Mouse (Mus musculus) G1E (cell line): Measurements from ENCODE around the gene Hivep3.

Experiments
- CTCF ChIP-seq: IDR thresholded peaks from 2 replicates; pipeline ENCODE4 v1.5.1; 2012; ENCODE audit warnings: low read depth, low read length, inconsistent platforms, mixed read lengths
- POLR2AphosphoS5 ChIP-seq: IDR thresholded peaks from 2 replicates; pipeline ENCODE4 v1.6.1; 2012; ENCODE audit warnings: low read depth, low read length, inconsistent platforms; ENCODE audit not compliant: insufficient replicate concordance
- TAL1 ChIP-seq: conservative IDR thresholded peaks from 2 replicates; pipeline ENCODE4 v1.6.1; 2012; ENCODE audit warnings: low read depth, low read length, inconsistent platforms, mixed read lengths

DNA sequence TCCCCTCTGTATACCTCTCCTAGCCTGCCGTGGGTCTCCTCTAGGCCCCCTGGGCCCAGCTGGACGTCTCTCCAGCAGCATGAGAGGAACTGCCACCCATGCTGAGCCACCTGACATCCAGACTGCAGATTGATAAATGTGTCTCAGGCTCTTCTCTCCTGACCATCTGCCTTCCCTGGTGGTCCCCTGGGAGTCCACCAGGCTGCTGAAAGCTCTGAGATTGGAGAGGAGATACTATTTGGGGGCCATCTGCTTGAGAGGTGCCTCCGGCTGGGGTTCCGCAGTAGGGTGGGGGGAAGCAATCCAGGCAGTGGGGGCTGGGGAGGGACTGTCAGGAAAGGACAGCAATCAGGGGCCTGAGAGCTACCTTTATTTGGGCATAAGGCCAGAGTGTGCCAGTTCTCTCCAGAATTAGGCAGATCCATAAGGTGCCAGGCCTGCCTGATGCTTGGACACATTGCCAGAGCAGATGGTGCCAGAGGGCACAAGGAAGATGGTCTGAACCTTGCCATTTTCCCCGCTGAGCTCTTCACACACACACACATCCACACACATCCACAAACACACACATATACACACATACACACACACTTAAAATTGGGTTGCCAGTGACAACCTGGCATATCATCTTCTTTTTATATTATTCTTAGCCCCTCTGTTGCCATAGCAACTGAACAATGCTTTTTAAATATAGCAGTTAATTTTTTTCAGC, 253.2 kb downstream of the Hivep3 start:
- no peak for TF ChIP-seq CTCF
- no peak for TF ChIP-seq TAL1
- TF ChIP-seq POLR2AphosphoS5 = no peak
